In the genomic region with DNA sequence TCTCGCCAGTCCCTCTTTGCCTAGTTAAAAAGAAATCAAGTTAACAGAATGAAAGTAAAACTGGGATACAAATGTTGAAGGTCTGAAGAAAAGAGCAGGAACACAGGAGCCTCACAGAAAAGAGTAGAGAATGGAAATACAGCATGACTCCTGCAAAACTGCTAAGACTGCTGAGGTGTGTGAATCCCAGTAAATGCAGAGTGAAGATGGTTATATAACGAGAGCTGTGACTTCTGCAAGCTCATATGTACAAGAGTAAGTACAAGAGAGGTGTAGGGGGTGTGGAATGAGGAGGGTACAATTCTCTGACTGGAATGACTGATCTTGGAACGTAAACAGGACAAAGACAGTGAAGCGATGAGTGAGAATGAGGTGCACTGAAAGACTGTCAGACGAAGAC, we compare ENCODE assay signal across 18 mouse cellular contexts. TPM values are rescaled to one million over a fixed set of nuclear protein-coding genes. Genes with fewer than 3 reads are reported as not detected.
DNase-seq lines count a peak whose midpoint lies in the region; TF ChIP-seq lines count a peak whose summit lies in the region.
"Had no signal": no experiment of that assay in that cellular context is flagged by ENCODE, and none has a peak within 500 bp of the region (broad histone marks: within the 10 kb centered on the region; RNA-seq: fewer than 3 reads in every experiment).

No protein-coding gene starts in this region.

- H3K27ac ChIP-seq in gastrocnemius, adult 2 months = peak overlapping the region; percentile 17; the same call in 1 of the 2 replicates
- H3K27ac ChIP-seq in kidney, adult 2 months (ENCODE audit: insufficient read depth, low read depth, low read length) = peak overlapping the region; percentile 16; the same call in 1 of the 2 replicates
- H3K27ac ChIP-seq: embryonic facial prominence, embryonic 10.5 days; embryonic facial prominence, embryonic 12.5 days; forebrain, embryonic 13.5 days; forebrain, embryonic 15.5 days had no signal

- no peak for TF ChIP-seq POLR2A in kidney, adult 2 months (IDR thresholded peaks at IDR 0.05; ENCODE audit: low read depth, low read length)

- H3K27me3 ChIP-seq in kidney, adult 2 months (replicated peaks; ENCODE audit: control insufficient read depth, insufficient read depth, low read length) = no peaks in the 10 kb centered on the region
- H3K27me3 ChIP-seq: embryonic facial prominence, embryonic 12.5 days; forebrain, embryonic 13.5 days; forebrain, embryonic 15.5 days had no signal

- DNase-seq in gastrocnemius, adult 2 months = no peak
- DNase-seq in gastrocnemius, adult 18-20 months (ENCODE audit: low spot score) = no peak
- no peak for DNase-seq in kidney, adult 2 months
- DNase-seq in kidney, postnatal 14 days = no peak
- peak; percentile 51 for DNase-seq in brain, adult 2 months (ENCODE audit: low read depth, low spot score)
- no peak for DNase-seq in right cerebral cortex, postnatal 10 days (ENCODE audit: low spot score in 2 of 2)
- DNase-seq: adrenal gland, adult 2 months; adrenal gland, postnatal 10 days; adrenal gland, postnatal 25 days; cerebellum, adult 11-12 months; cerebellum, adult 2 months; cerebellum, adult 9-10 months; cerebellum, postnatal 10 days; cerebellum, postnatal 25 days had no signal

- no peak overlapping the region for H3K4me3 ChIP-seq in gastrocnemius, adult 2 months
- H3K4me3 ChIP-seq in kidney, adult 2 months (ENCODE audit: insufficient read depth, low read depth, low read length) = no peak overlapping the region
- H3K4me3 ChIP-seq: embryonic facial prominence, embryonic 10.5 days; embryonic facial prominence, embryonic 12.5 days; forebrain, embryonic 13.5 days; forebrain, embryonic 15.5 days had no signal

- H3K4me1 ChIP-seq in kidney, adult 2 months (ENCODE audit: control insufficient read depth, insufficient read depth, low read length) = peaks cover 19% of the 10 kb centered on the region

- H3K36me3 ChIP-seq in kidney, adult 2 months (ENCODE audit: control insufficient read depth, insufficient read depth, low read length) = no peaks in the 10 kb centered on the region
- H3K36me3 ChIP-seq: forebrain, embryonic 15.5 days had no signal

- 68% methylated on average over 5 of the region's 5 CpGs for WGBS in kidney, adult 2 months

- intact Hi-C loops in gastrocnemius, adult 2 months (cut with DNase I) = no loop called here

- no peak for TF ChIP-seq CTCF in gastrocnemius, adult 2 months (IDR thresholded peaks at IDR 0.05)
- TF ChIP-seq CTCF in kidney, adult 2 months (conservative IDR thresholded peaks at IDR 0.05; ENCODE audit: insufficient read depth, insufficient read length, low read depth, low read length) = no peak

RNA-seq across cellular contexts. Expression of a gene that starts 11.4 kb away (rescaled TPM):
- 10 to 100 TPM; 92.8 to 96.2 TPM for total RNA-seq in gastrocnemius, adult 2 months (2021)
- 10 to 100 TPM; 89.5 to 89.6 TPM for total RNA-seq in gastrocnemius, adult 18-20 months (2021)
- polyA plus RNA-seq in kidney, adult 2 months (2012; rRNA removed) = 41.5 and 48.1 TPM in 2 replicates
